Mouse (Mus musculus) intestine, embryonic 15.5 days (tissue): ENCODE measurements around the gene 4930524J08Rik. TPM values are rescaled to one million over a fixed set of nuclear protein-coding genes. Genes with fewer than 3 reads are reported as not detected.

ENCODE experiments used
- ATAC-seq: fragments of 200-750 bp; cut with Nextera tagmentation; 2 replicates; pipeline ENCODE4 v1.8.0; 2017; ENCODE audit warnings: moderate TSS enrichment, moderate library complexity
- H3K27ac ChIP-seq: fragments of 300-500 bp; sonication (generic); 2 replicates; pipeline ENCODE4 v1.5.1; 2015; ENCODE audit warnings: mild to moderate bottlenecking, inconsistent platforms
- H3K27me3 ChIP-seq: fragments of 300-500 bp; sonication (generic); replicated peaks from 2 replicates; pipeline ENCODE4 v1.6.1; 2015; ENCODE audit warnings: inconsistent platforms
- H3K36me3 ChIP-seq: fragments of 300-500 bp; sonication (generic); 2 replicates; pipeline ENCODE4 v1.6.1; 2015; ENCODE audit warnings: inconsistent platforms
- H3K4me1 ChIP-seq: fragments of 300-500 bp; sonication (generic); replicated peaks from 2 replicates; pipeline ENCODE4 v1.6.1; 2015; ENCODE audit warnings: inconsistent platforms
- H3K4me2 ChIP-seq: fragments of 300-500 bp; sonication (generic); replicated peaks from 2 replicates; pipeline ENCODE4 v1.6.1; 2015; ENCODE audit warnings: mild to moderate bottlenecking, inconsistent platforms
- H3K4me3 ChIP-seq: fragments of 300-500 bp; sonication (generic); replicated peaks from 2 replicates; pipeline ENCODE4 v1.5.1; 2015; ENCODE audit warnings: inconsistent platforms
- H3K9ac ChIP-seq: fragments of 300-500 bp; sonication (generic); 2 replicates; pipeline ENCODE4 v1.6.1; 2015; ENCODE audit warnings: inconsistent platforms
- H3K9me3 ChIP-seq: fragments of 300-500 bp; sonication (generic); 2 replicates; pipeline ENCODE4 v1.6.1; 2016; ENCODE audit warnings: inconsistent platforms
- WGBS: fragments of 180-500 bp; shearing (Covaris S2); methylation state at CpG from one replicate; pipeline ENCODE4 v1.1.7; 2015; 5-methylcytosine and 5-hydroxymethylcytosine counted together
- polyA plus RNA-seq: library from polyadenylated mRNA; unstranded; fragments of >200 nt; fragmentation: Nextera tagmentation; extraction: Ambion mirVana; gene quantifications from 2 replicates; pipeline ENCODE4 v1.2.1, GENCODE M21; 2015

4930524J08Rik gene
- polyA plus RNA-seq: 0.93 and 1.1 TPM in 2 replicates

GRCm38 (mm10) chr5:99978699-99979442 lies at the start of gene 4930524J08Rik, which contains the start of gene Hnrnpd:
Gene 4930524J08Rik (plus strand): TSS chr5:99979061.
Gene Hnrnpd (minus strand): TSS chr5:99978938.
- H3K9ac ChIP-seq: peak within 1 kb of the TSS; percentile 98
- peak within 1 kb of the TSS; percentile 99 for H3K27ac ChIP-seq
- H3K9me3 ChIP-seq: no peaks in the 10 kb centered on the region
- under 1% methylated on average over 95 of the region's 97 CpGs for WGBS
- H3K4me1 ChIP-seq: peaks cover 13% of the 10 kb centered on the region
- H3K36me3 ChIP-seq: no peaks in the 10 kb centered on the region
- H3K27me3 ChIP-seq: no peaks in the 10 kb centered on the region
- peak within 1 kb of the TSS; percentile 69 for H3K4me2 ChIP-seq
- ATAC-seq: peak; percentile 98
- peak within 1 kb of the TSS; percentile 87 for H3K4me3 ChIP-seq

GRCm38 (mm10) chr5:99931910-99932309 lies 47.0 kb upstream of the 4930524J08Rik start:
- WGBS: 84% methylated on average over 6 of the region's 6 CpGs
- no peaks in the 10 kb centered on the region for H3K4me1 ChIP-seq
- no peaks in the 10 kb centered on the region for H3K27me3 ChIP-seq
- no peak overlapping the region for H3K27ac ChIP-seq
- H3K36me3 ChIP-seq: no peaks in the 10 kb centered on the region
- H3K4me2 ChIP-seq: no peak overlapping the region
- ATAC-seq: no peak
- no peak overlapping the region for H3K9ac ChIP-seq
- H3K9me3 ChIP-seq: no peaks in the 10 kb centered on the region
- H3K4me3 ChIP-seq: no peak overlapping the region

- WGBS: 80% methylated on average over 3 of the region's 3 CpGs
- no peak overlapping the region for H3K4me2 ChIP-seq
- H3K9ac ChIP-seq: no peak overlapping the region
Observed at GRCm38 (mm10) chr5:99939440-99939839, 39.4 kb upstream of the 4930524J08Rik start.

GRCm38 (mm10) chr5:99941273-99941672 lies 37.6 kb upstream of the 4930524J08Rik start:
- H3K9me3 ChIP-seq: no peaks in the 10 kb centered on the region
- no peak for ATAC-seq
- H3K27ac ChIP-seq: no peak overlapping the region
- H3K4me1 ChIP-seq: no peaks in the 10 kb centered on the region
- H3K9ac ChIP-seq: no peak overlapping the region
- no peak overlapping the region for H3K4me3 ChIP-seq
- no peak overlapping the region for H3K4me2 ChIP-seq
- no peaks in the 10 kb centered on the region for H3K27me3 ChIP-seq
- WGBS: 74% methylated on average over 10 of the region's 10 CpGs
- H3K36me3 ChIP-seq: 0 out of 2 replicates have a peak, but pooled peaks cover 3% of the 10 kb centered on the region

More at GRCm38 (mm10) chr5:99939440-99939839, 39.4 kb upstream of the 4930524J08Rik start:
- no peak for ATAC-seq
- Histone ChIP-seq H3K27ac (no peak overlapping the region), H3K36me3 (0 out of 2 replicates have a peak, but pooled peaks cover 2% of the 10 kb centered on the region), H3K9me3 (no peaks in the 10 kb centered on the region), H3K4me1 (no peaks in the 10 kb centered on the region), H3K4me3 (no peak overlapping the region), H3K27me3 (no peaks in the 10 kb centered on the region)

GRCm38 (mm10) chr5:99941776-99942502 lies 36.9 kb upstream of the 4930524J08Rik start:
- no peak overlapping the region for H3K27ac ChIP-seq

GRCm38 (mm10) chr5:99952513-99952912 lies 26.3 kb upstream of the 4930524J08Rik start:
- Histone ChIP-seq H3K36me3 (0 out of 2 replicates have a peak, but pooled peaks cover 4% of the 10 kb centered on the region), H3K4me2 (no peak overlapping the region), H3K9ac (no peak overlapping the region), H3K27ac (no peak overlapping the region), H3K27me3 (no peaks in the 10 kb centered on the region), H3K4me3 (no peak overlapping the region), H3K4me1 (no peaks in the 10 kb centered on the region; the same call in 1 of the 2 replicates), H3K9me3 (no peaks in the 10 kb centered on the region)
- ATAC-seq: no peak
- 81% methylated on average over 5 of the region's 5 CpGs for WGBS

More at GRCm38 (mm10) chr5:99941776-99942502, 36.9 kb upstream of the 4930524J08Rik start:
- Histone ChIP-seq H3K4me2 (no peak overlapping the region), H3K9me3 (no peaks in the 10 kb centered on the region), H3K27me3 (no peaks in the 10 kb centered on the region), H3K4me3 (no peak overlapping the region), H3K4me1 (no peaks in the 10 kb centered on the region), H3K9ac (no peak overlapping the region), H3K36me3 (0 out of 2 replicates have a peak, but pooled peaks cover 3% of the 10 kb centered on the region)
- ATAC-seq: no peak
- 58% methylated on average over 10 of the region's 10 CpGs for WGBS

- Histone ChIP-seq H3K4me3 (no peak overlapping the region), H3K4me2 (no peak overlapping the region), H3K9ac (no peak overlapping the region), H3K27ac (no peak overlapping the region), H3K9me3 (no peaks in the 10 kb centered on the region), H3K27me3 (no peaks in the 10 kb centered on the region), H3K36me3 (0 out of 2 replicates have a peak, but pooled peaks cover 8% of the 10 kb centered on the region), H3K4me1 (no peaks in the 10 kb centered on the region; the same call in 1 of the 2 replicates)
- ATAC-seq: no peak
- WGBS: 56% methylated on average over 1 of the region's 1 CpGs
Observed at GRCm38 (mm10) chr5:99953883-99954282, 25.0 kb upstream of the 4930524J08Rik start.

- no peaks in the 10 kb centered on the region for H3K27me3 ChIP-seq
- H3K9ac ChIP-seq: no peak overlapping the region
- no peak overlapping the region for H3K27ac ChIP-seq
- no peaks in the 10 kb centered on the region for H3K4me1 ChIP-seq
- no peaks in the 10 kb centered on the region for H3K9me3 ChIP-seq
- no peak for ATAC-seq
- 73% methylated on average over 1 of the region's 1 CpGs for whole genome bisulfite sequencing
- H3K36me3 ChIP-seq: peaks cover 12% of the 10 kb centered on the region; the same call in 1 of the 2 replicates
- H3K4me2 ChIP-seq: no peak overlapping the region
- no peak overlapping the region for H3K4me3 ChIP-seq
Observed at GRCm38 (mm10) chr5:99958666-99959065, 20.2 kb upstream of the 4930524J08Rik start.

- Histone ChIP-seq H3K4me3 (no peak overlapping the region), H3K27ac (no peak overlapping the region), H3K4me2 (no peak overlapping the region), H3K9me3 (no peaks in the 10 kb centered on the region), H3K27me3 (no peaks in the 10 kb centered on the region), H3K36me3 (peaks cover 12% of the 10 kb centered on the region; the same call in 1 of the 2 replicates), H3K9ac (no peak overlapping the region), H3K4me1 (no peaks in the 10 kb centered on the region)
- no peak for ATAC-seq
- 83% methylated on average over 2 of the region's 2 CpGs for WGBS
Observed at GRCm38 (mm10) chr5:99959236-99959936, 19.5 kb upstream of the 4930524J08Rik start.

- peaks cover 12% of the 10 kb centered on the region; the same call in 1 of the 2 replicates for H3K36me3 ChIP-seq
- no peaks in the 10 kb centered on the region for H3K9me3 ChIP-seq
- ATAC-seq: no peak
- no peak overlapping the region for H3K4me3 ChIP-seq
- no peaks in the 10 kb centered on the region for H3K27me3 ChIP-seq
- no peak overlapping the region for H3K27ac ChIP-seq
- H3K4me2 ChIP-seq: no peak overlapping the region
- WGBS: 87% methylated on average over 2 of the region's 2 CpGs
- H3K9ac ChIP-seq: no peak overlapping the region
- H3K4me1 ChIP-seq: no peaks in the 10 kb centered on the region
Observed at GRCm38 (mm10) chr5:99959960-99960359, 18.9 kb upstream of the 4930524J08Rik start.

- H3K9ac ChIP-seq: no peak overlapping the region
- H3K4me2 ChIP-seq: peak overlapping the region; percentile 19; the same call in 1 of the 2 replicates
- H3K4me1 ChIP-seq: peaks cover 17% of the 10 kb centered on the region
- H3K36me3 ChIP-seq: peaks cover 2% of the 10 kb centered on the region; the same call in 1 of the 2 replicates
- H3K27ac ChIP-seq: no peak overlapping the region
- 12% methylated on average over 2 of the region's 2 CpGs for WGBS
- ATAC-seq: no peak
- H3K4me3 ChIP-seq: no peak overlapping the region
- H3K27me3 ChIP-seq: no peaks in the 10 kb centered on the region
- no peaks in the 10 kb centered on the region for H3K9me3 ChIP-seq
Observed at GRCm38 (mm10) chr5:99973941-99974340, 4.9 kb upstream of the 4930524J08Rik start.
